Mouse (Mus musculus) thymus, postnatal 25 days (tissue): ENCODE results near the gene Atp9a.

Experiments used
- DNase-seq: peaks from one replicate; pipeline ENCODE4 v3.0.0; 2022

The Atp9a gene

GRCm38 (mm10) chr2:168633301-168633816 lies 108.8 kb downstream of the Atp9a start:
- DNase-seq, result no peak

GRCm38 (mm10) chr2:168632543-168632942 lies 109.7 kb downstream of the Atp9a start:
- no peak for DNase-seq

- DNase-seq, result peak; percentile 82
These were observed 113.4 kb downstream of the Atp9a start for GRCm38 (mm10) chr2:168628787-168629186.

- DNase-seq, result no peak
These were observed 114.1 kb downstream of the Atp9a start for GRCm38 (mm10) chr2:168627829-168628770.

GRCm38 (mm10) chr2:168626385-168626784 lies 115.8 kb downstream of the Atp9a start:
- DNase-seq, result no peak

- no peak for DNase-seq
These were observed 117.1 kb downstream of the Atp9a start for GRCm38 (mm10) chr2:168625091-168625490.

GRCm38 (mm10) chr2:168621111-168621802 lies 121.0 kb downstream of the Atp9a start:
- no peak for DNase-seq

- DNase-seq, result no peak
These were observed 123.9 kb downstream of the Atp9a start for GRCm38 (mm10) chr2:168618205-168618717.

GRCm38 (mm10) chr2:168615160-168615559 lies 127.0 kb downstream of the Atp9a start:
- no peak for DNase-seq

- no peak for DNase-seq
These were observed 127.9 kb downstream of the Atp9a start for GRCm38 (mm10) chr2:168614170-168614872.

GRCm38 (mm10) chr2:168613092-168613880 lies 128.9 kb downstream of the Atp9a start:
- DNase-seq, result no peak

GRCm38 (mm10) chr2:168610941-168611340 lies 131.3 kb downstream of the Atp9a start:
- no peak for DNase-seq

GRCm38 (mm10) chr2:168609653-168610248 lies 132.5 kb downstream of the Atp9a start:
- DNase-seq, result no peak

- no peak for DNase-seq
These were observed 134.1 kb downstream of the Atp9a start for GRCm38 (mm10) chr2:168608125-168608564.

GRCm38 (mm10) chr2:168604655-168605070 lies 137.5 kb downstream of the Atp9a start:
- no peak for DNase-seq

GRCm38 (mm10) chr2:168602387-168602741 lies 139.8 kb downstream of the Atp9a start:
- no peak for DNase-seq

- DNase-seq, result no peak
These were observed 140.5 kb downstream of the Atp9a start, which contains the start of gene Nfatc2 for GRCm38 (mm10) chr2:168601491-168602386. Gene Nfatc2 (minus strand): TSS chr2:168601657.

- no peak for DNase-seq
These were observed 141.3 kb downstream of the Atp9a start for GRCm38 (mm10) chr2:168600750-168601490.

- no peak for DNase-seq
These were observed 146.5 kb downstream of the Atp9a start for GRCm38 (mm10) chr2:168595693-168596092.

- DNase-seq, result no peak
These were observed 148.5 kb downstream of the Atp9a start for GRCm38 (mm10) chr2:168593676-168594075.
